Mouse (Mus musculus) brain, embryonic 14.5 days (tissue): ENCODE results near the gene Lcmt1. TPM values are rescaled to one million over a fixed set of nuclear protein-coding genes. Genes with fewer than 3 reads are reported as not detected.
A peak's percentile ranks its signal among the peaks of the same experiment; 100 is the strongest.

Experiments used
- DNase-seq: peaks from one replicate; pipeline ENCODE4 v3.0.0-alpha.2; 2011; ENCODE audit warnings: low read depth
- CTCF ChIP-seq: fragments of 200-500 bp; IDR thresholded peaks from 2 replicates; pipeline ENCODE4 v1.5.1; 2012; ENCODE audit warnings: inconsistent platforms, mild to moderate bottlenecking, moderate library complexity, borderline replicate concordance; ENCODE audit not compliant: insufficient read depth, insufficient read length; ENCODE audit errors: extremely low read depth
- POLR2A ChIP-seq: fragments of 200-500 bp; IDR thresholded peaks from 2 replicates; pipeline ENCODE4 v1.6.1; 2012; ENCODE audit warnings: mild to moderate bottlenecking, inconsistent platforms, borderline replicate concordance; ENCODE audit not compliant: poor library complexity, insufficient read depth, insufficient read length, severe bottlenecking; ENCODE audit errors: extremely low read depth
- polyA plus RNA-seq: library from polyadenylated mRNA; depleted of rRNA; stranded (reverse); fragments of >200 nt; gene quantifications from 2 replicates; pipeline ENCODE4 v1.2.3, GENCODE M21; 2012

Gene Lcmt1
- polyA plus RNA-seq, 1 experiment = 68.8 TPM

DNA sequence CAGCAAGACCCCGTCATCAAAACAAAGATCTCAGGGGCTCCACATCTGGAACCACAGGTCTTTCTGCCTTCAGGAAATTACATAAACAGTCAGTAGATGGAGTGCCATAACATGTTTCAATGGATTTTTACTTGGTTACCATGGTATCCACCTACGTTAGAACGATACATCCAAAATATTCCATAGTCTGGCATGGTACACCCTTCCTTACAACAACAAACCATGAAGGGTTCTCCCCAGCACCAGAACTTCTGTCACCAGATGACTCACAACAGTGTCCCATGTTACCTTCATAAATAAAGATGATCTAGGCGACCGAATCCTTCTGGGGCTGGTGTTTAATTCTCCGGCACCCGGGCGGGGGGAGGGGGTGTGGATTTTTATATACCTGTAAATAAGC, 5.6 kb upstream of the Lcmt1 start:
- no peak for DNase-seq
- no peak for TF ChIP-seq POLR2A
- no peak for TF ChIP-seq CTCF

- no peak for DNase-seq
- TF ChIP-seq POLR2A (no peak), CTCF (no peak)
Observed at GRCm38 (mm10) chr7:123365876-123366741, 3.5 kb upstream of the Lcmt1 start.

- DNase-seq = no peak
- no peak for TF ChIP-seq CTCF
- TF ChIP-seq POLR2A = no peak
Observed at GRCm38 (mm10) chr7:123366806-123367205, 2.8 kb upstream of the Lcmt1 start.

DNA sequence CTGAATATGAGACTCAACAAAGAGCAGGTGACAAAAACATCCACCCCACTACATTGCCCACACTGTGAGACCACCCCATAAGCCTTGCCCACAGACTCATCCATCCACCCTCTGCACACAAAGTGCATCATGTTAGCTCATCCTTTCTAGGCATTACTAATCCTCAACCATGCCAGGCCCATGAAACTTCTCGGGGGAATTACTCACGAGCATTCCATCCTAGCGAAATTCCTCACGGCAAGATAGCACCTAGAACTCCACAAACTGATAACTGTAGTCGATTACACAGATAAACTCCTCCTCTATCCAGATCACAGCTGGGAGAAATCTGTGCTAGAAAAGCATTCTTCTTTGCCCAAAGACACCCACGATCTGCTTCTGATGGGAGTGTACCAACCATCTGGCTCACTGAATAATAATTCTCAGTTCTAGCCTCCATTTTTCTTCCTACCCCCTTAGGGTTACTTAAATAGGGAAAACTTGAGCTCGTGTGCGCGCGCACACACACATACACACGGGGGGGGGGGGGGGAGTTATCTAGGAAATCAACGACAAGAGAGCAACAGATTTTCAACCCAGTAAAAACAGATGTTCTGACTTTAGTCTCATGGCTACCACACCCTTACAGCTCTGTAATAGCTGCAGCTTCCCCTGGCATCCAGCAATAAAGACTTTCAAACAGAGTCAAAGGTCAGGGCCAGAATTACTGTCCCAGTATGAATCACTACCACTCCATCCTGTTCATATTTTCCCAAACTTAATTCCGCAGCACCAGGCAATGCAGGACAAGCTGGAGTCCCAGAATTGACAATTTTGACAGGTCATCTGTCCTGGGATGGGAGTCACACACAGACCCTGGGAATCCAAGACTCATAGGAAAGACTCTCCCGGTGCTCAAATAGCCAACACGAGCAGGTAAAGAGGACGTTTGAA, 2.1 kb upstream of the Lcmt1 start:
- TF ChIP-seq CTCF (no peak), POLR2A (no peak)

GRCm38 (mm10) chr7:123368187-123368586, 1.4 kb upstream of the Lcmt1 start:
- DNase-seq = no peak
- no peak for TF ChIP-seq CTCF
- TF ChIP-seq POLR2A = no peak

More for the DNA sequence above, 2.1 kb upstream of the Lcmt1 start:
- DNase-seq = no peak

DNA sequence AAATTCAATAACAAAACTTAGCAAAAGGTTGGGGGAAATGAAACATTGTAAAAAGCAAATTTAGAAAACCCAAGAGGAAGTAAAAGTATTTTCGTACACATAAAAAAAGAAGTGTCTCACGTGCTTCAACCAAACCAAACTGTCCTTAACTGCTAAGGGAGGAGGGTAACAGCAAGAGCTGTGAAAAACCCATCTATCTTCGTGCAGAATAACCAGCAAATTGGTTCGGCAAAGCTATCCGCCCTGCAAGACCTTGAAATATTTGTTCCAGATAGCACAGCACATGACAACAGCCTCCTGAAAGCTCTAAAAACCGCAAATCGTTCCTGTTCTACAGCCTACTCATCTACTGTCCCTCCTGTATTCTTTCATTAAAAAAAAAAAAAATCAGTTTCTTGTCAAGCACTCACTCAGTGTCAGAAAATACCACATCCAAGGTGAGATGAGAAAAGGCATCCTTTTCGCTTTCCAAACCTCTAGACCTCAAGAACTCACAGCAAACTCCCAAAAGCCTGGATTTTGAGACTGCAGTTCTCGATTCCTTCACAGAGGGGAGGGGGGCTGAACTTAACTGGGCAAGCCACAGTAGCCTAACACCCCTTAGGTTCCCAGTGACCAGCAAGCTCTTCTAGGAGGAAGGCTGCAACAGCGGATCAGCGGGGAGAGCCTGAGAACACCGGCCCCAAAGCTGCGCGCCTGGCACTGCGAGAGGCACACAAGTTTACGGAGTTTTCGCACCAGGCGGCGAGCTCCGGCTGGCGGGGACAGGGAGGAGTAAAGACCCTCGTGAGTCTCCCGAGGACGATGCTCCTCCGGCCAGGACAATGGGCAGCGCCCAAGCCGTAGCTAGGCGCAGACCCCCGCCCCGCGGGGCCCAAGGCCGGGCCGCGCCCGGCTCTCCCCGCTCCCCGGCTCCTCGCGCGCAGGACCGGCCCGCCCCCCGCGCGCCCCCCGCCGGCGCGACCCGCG, 522 bp upstream of the Lcmt1 start:
- no peak for TF ChIP-seq POLR2A
- TF ChIP-seq CTCF = no peak
- peak; percentile 59 for DNase-seq

DNA sequence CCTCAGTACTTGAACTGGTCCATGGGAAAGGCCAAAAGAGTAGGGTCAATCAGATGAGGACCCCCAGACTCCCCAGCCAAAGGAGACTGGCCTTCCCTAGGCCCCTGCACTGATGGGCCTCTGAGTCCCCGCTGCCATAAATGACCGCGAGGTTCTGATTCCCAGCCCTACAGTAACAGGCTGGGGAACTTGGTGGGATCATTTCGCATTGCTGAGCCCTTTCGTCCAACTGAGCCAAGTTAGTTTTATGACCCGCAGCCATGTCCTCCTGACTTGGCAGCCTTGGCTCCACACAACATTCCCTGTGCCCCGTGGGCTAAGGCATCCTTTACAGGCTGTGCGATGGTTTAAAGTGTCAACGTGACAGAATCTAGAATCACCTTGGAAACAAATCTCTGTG, 1.1 kb downstream of the Lcmt1 start:
- no peak for TF ChIP-seq POLR2A
- TF ChIP-seq CTCF = no peak
- no peak for DNase-seq

DNA sequence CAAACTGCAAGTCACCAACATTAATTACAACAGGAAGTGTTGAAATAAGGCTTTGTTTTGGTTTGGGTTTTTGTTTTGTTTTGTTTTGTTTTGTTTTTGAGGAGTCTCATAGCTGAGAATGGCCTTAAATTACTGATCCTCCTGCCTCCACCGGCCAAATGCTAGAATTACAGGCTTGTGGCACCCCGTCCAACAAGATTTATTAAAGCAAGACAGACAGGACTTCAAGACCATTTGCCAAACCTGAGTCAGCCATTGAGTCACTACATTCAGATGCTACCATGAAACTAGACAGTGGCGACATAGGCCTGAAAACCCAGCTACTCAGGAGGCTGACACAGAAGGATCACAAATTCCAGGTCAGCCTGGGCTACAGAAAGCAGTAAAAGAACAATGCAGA, 1.9 kb downstream of the Lcmt1 start:
- no peak for DNase-seq
- TF ChIP-seq CTCF (peak; percentile 7; the same call in 1 of the 2 replicates), POLR2A (no peak)

- peak; percentile 99 for DNase-seq
- TF ChIP-seq POLR2A (peak; percentile 34; the same call in 1 of the 2 replicates), CTCF (no peak)
Observed at GRCm38 (mm10) chr7:123377443-123378400, 8.1 kb downstream of the Lcmt1 start.
